Mouse (Mus musculus) C2C12 (cell line): Measurements from ENCODE around the gene Dpf3. TPM values are rescaled to one million over a fixed set of nuclear protein-coding genes. Genes with fewer than 3 reads are reported as not detected.

Source experiments
- H3K27me3 ChIP-seq: one replicate; pipeline ENCODE4 v1.6.1; 2011; ENCODE audit not compliant: control insufficient read depth, insufficient read depth, insufficient read length
- H3K36me3 ChIP-seq: one replicate; pipeline ENCODE4 v1.6.1; 2011; ENCODE audit not compliant: control insufficient read depth, insufficient read depth
- H3K4me3 ChIP-seq: one replicate; pipeline ENCODE4 v1.5.1; 2011; ENCODE audit warnings: mild to moderate bottlenecking, control low read depth; ENCODE audit not compliant: poor library complexity, insufficient read depth, severe bottlenecking
- H3K79me2 ChIP-seq: one replicate; pipeline ENCODE4 v1.6.1; 2011; ENCODE audit not compliant: control insufficient read depth, insufficient read depth
- H3K79me3 ChIP-seq: one replicate; pipeline ENCODE4 v1.6.1; 2011; ENCODE audit warnings: low read depth, control low read depth
- H3ac ChIP-seq: one replicate; pipeline ENCODE3; 2011; ENCODE audit warnings: low read depth; ENCODE audit not compliant: control insufficient read depth, insufficient read length
- CEBPB ChIP-seq: IDR thresholded peaks from one replicate; pipeline ENCODE4 v1.6.1; 2011; ENCODE audit warnings: low read depth, mild to moderate bottlenecking, control low read depth, moderate library complexity
- CTCF ChIP-seq: IDR thresholded peaks from one replicate; pipeline ENCODE4 v1.5.1; 2011; ENCODE audit not compliant: control insufficient read depth, insufficient read depth, insufficient read length
- FOSL1 ChIP-seq: IDR thresholded peaks from one replicate; pipeline ENCODE4 v1.8.0; 2011; ENCODE audit warnings: mild to moderate bottlenecking, low read length; ENCODE audit not compliant: poor library complexity, insufficient read depth, severe bottlenecking
- MAX ChIP-seq: IDR thresholded peaks from one replicate; pipeline ENCODE4 v1.6.1; 2011; ENCODE audit warnings: mild to moderate bottlenecking, control low read depth
- MYOD1 ChIP-seq: IDR thresholded peaks from one replicate; pipeline ENCODE4 v1.6.1; 2011; ENCODE audit warnings: low read depth; ENCODE audit not compliant: control insufficient read depth, insufficient read length
- MYOG ChIP-seq: IDR thresholded peaks from one replicate; pipeline ENCODE4 v1.6.1; 2011; ENCODE audit not compliant: control insufficient read depth, insufficient read length; ENCODE audit errors: extremely low read depth
- USF1 ChIP-seq: IDR thresholded peaks from one replicate; pipeline ENCODE4 v1.6.1; 2011; ENCODE audit warnings: low read depth, mild to moderate bottlenecking, control low read depth, moderate library complexity
- polyA plus RNA-seq: library from polyadenylated mRNA; unstranded; fragments of >200 nt; fragmentation: generic; extraction: Trizol; gene quantifications from one replicate; pipeline ENCODE4 v1.2.1, GENCODE M21; 2012; ENCODE audit warnings: missing spikeins

The Dpf3 gene
- polyA plus RNA-seq, 1 experiment: 0.25 TPM

DNA sequence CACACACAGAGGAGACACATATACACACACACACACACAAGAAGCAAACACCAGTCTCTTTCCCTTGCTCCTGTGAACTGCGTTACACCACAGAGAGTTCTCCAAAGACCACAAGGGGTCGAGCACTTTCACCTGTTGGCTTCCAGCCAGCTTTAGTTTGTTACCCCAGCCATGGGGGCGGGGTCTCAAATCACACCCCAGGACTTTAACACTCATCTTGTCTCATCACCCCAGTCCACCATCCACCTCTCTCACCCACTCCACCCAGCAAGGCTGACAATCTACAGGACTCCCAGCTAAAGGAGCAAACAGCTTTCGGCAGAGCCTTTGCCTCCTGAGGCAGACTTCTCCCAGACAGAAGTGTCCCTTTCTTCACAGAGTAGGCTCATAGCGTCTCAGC, 85.2 kb downstream of the Dpf3 start:
- H3ac ChIP-seq: no peak overlapping the region
- no peaks in the 10 kb centered on the region for H3K79me2 ChIP-seq
- H3K27me3 ChIP-seq: no peaks in the 10 kb centered on the region
- no peak overlapping the region for H3K4me3 ChIP-seq
- no peaks in the 10 kb centered on the region for H3K36me3 ChIP-seq
- H3K79me3 ChIP-seq: no peaks in the 10 kb centered on the region
- TF ChIP-seq CEBPB (no peak), MYOG (no peak), CTCF (no peak), USF1 (no peak), FOSL1 (no peak), MYOD1 (no peak)

DNA sequence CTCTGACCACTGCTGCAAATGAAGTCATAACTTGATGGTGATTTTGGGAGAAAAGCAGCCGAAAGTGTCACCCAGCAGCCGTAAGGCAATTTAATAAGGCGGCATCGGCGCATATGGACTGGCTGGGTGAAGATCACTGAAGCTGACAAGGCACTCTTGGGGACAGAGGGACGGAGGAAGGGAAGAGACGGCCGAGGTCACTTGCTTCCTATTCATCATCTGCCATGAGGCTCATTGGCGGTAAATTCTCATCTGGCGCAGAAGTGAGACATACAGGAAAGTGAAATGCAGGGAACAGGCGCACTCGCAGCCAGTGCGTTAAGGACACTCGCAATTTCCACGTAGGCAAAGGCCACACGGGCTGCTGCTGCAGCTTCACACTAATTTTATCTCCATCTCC, 95.5 kb downstream of the Dpf3 start:
- H3K79me2 ChIP-seq: no peaks in the 10 kb centered on the region
- no peaks in the 10 kb centered on the region for H3K36me3 ChIP-seq
- TF ChIP-seq FOSL1 (no peak), MYOG (no peak), MYOD1 (no peak), USF1 (no peak), MAX (no peak), CTCF (no peak), CEBPB (no peak)
- H3K4me3 ChIP-seq: no peak overlapping the region
- H3K27me3 ChIP-seq: peaks cover 3% of the 10 kb centered on the region
- H3K79me3 ChIP-seq: no peaks in the 10 kb centered on the region
- no peak overlapping the region for H3ac ChIP-seq

DNA sequence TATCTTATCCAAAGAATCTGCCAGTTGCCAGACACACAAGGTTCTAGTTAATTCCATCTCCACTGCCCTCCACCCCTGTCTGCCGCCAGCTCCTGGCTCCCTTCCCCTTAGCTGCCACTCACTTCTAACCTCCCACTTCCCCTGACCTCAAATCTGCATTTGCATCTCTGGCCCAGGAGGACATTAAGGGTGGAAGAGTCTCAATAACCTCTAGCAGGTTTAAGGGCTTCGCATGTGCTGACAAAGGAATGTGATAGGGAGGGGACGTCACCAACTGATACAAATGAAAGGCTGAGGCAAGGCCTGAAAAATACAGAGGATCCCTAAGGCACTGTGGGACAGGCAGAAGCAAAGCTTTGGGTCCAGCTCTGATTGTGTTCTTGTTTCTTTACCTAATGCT, 100.0 kb downstream of the Dpf3 start:
- Histone ChIP-seq H3K4me3 (no peak overlapping the region), H3K79me2 (no peaks in the 10 kb centered on the region), H3ac (no peak overlapping the region), H3K27me3 (peaks cover 3% of the 10 kb centered on the region), H3K36me3 (no peaks in the 10 kb centered on the region), H3K79me3 (no peaks in the 10 kb centered on the region)
- TF ChIP-seq MYOD1: no peak
- no peak for TF ChIP-seq FOSL1

DNA sequence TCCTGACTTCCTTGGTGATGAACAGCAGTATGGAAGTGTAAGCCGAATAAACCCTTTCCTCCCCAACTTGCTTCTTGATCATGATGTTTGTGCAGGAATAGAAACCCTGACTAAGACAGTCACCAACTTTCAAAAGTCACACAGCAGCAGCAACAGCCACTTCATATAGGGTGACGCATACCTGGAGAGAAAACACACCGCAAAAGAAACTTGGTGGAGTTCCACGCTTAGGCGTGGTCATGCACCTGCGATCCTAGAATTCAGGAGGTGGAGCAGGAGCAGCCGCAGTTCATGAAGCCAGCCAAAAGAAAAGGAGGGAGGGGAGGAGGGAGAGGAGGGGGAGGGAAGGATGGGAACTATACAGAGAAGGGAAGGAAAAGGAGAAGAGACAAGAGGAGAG, 106.4 kb downstream of the Dpf3 start:
- Histone ChIP-seq H3K79me3 (no peaks in the 10 kb centered on the region), H3K36me3 (no peaks in the 10 kb centered on the region), H3K27me3 (no peaks in the 10 kb centered on the region), H3ac (no peak overlapping the region), H3K79me2 (no peaks in the 10 kb centered on the region), H3K4me3 (no peak overlapping the region)
- TF ChIP-seq MYOD1 (no peak), MYOG (no peak), CEBPB (no peak), MAX (no peak), FOSL1 (no peak), USF1 (no peak), CTCF (no peak)

DNA sequence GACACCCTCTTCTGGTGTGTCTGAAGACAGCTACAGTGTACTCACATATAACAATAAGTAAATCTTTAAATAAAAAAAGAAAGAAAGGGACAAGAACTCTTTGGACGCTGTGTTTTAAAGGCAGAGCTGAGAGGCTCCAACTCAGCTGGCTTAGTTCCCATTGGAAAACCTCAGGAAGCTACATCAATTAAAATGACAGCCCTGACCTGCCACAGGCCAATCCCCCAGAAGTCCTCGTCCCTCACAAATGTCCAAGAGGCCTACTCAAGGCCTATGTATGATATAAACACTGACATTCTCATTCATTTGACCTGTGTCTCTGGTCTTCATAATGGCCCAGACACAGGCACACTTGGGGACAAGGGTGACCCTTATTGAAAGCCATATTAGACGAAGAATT, 107.5 kb downstream of the Dpf3 start:
- Histone ChIP-seq H3K79me2 (no peaks in the 10 kb centered on the region), H3ac (no peak overlapping the region), H3K4me3 (no peak overlapping the region), H3K36me3 (no peaks in the 10 kb centered on the region), H3K79me3 (no peaks in the 10 kb centered on the region), H3K27me3 (no peaks in the 10 kb centered on the region)
- TF ChIP-seq FOSL1 (no peak), MYOD1 (no peak), CTCF (no peak)

- Histone ChIP-seq H3K79me2 (no peaks in the 10 kb centered on the region), H3K4me3 (no peak overlapping the region), H3K79me3 (no peaks in the 10 kb centered on the region), H3ac (no peak overlapping the region), H3K36me3 (no peaks in the 10 kb centered on the region), H3K27me3 (no peaks in the 10 kb centered on the region)
- TF ChIP-seq USF1 (no peak), FOSL1 (no peak), MYOG (no peak), CEBPB (no peak), CTCF (no peak), MAX (no peak), MYOD1 (no peak)
Measured at GRCm38 (mm10) chr12:83375015-83375831, 112.3 kb downstream of the Dpf3 start.
